9 mouse cellular contexts compared by ENCODE assay signal in genomic region chr4:136199562-136200292, GRCm38 (mm10). TPM values are rescaled to one million over a fixed set of nuclear protein-coding genes. Genes with fewer than 3 reads are reported as not detected.
DNase-seq lines count a peak whose midpoint lies in the region; ATAC-seq and TF ChIP-seq lines count a peak whose summit lies in the region.
"Had no signal": no experiment of that assay in that cellular context is flagged by ENCODE, and none has a peak within 500 bp of the region (broad histone marks: within the 10 kb centered on the region; RNA-seq: fewer than 3 reads in every experiment).

No protein-coding gene starts in this region.

- H3K9ac ChIP-seq in liver, adult 2 months (ENCODE audit: low read depth, low read length) = no peak overlapping the region
- H3K9ac ChIP-seq in liver, embryonic 11.5 days (ENCODE audit: low read depth, low read length) = no peak overlapping the region
- H3K9ac ChIP-seq: neural tube, embryonic 12.5 days had no signal

- no peaks in the 10 kb centered on the region for H3K9me3 ChIP-seq in liver, embryonic 11.5 days (ENCODE audit: control insufficient read depth, low read length)
- H3K9me3 ChIP-seq: neural tube, embryonic 12.5 days had no signal

- 24% methylated on average over 9 of the region's 9 CpGs for WGBS in liver, adult 2 months
- 29% methylated on average over 9 of the region's 9 CpGs for WGBS in liver, embryonic 11.5 days
- 30% methylated on average over 9 of the region's 9 CpGs for WGBS in lung, adult 2 months

- H3K27ac ChIP-seq in liver, adult 2 months (replicated peaks; ENCODE audit: insufficient read depth, low read depth, low read length) = no peak overlapping the region
- no peak overlapping the region for H3K27ac ChIP-seq in liver, embryonic 11.5 days (ENCODE audit: low read depth, low read length)
- H3K27ac ChIP-seq: neural tube, embryonic 12.5 days had no signal

- peak; percentile 89 for TF ChIP-seq CTCF in liver, adult 2 months (IDR thresholded peaks at IDR 0.05; ENCODE audit: low read depth, low read length)
- TF ChIP-seq CTCF in lung, adult 2 months (IDR thresholded peaks at IDR 0.05; ENCODE audit: insufficient read depth, low read length) = peak; percentile 94

- H3K4me2 ChIP-seq in liver, embryonic 11.5 days = no peak overlapping the region
- H3K4me2 ChIP-seq: neural tube, embryonic 12.5 days had no signal

- TF ChIP-seq POLR2A in liver, adult 2 months (IDR thresholded peaks at IDR 0.05; ENCODE audit: extremely low read depth, insufficient read depth, low read length) = no peak
- no peak for TF ChIP-seq POLR2A in lung, adult 2 months (IDR thresholded peaks at IDR 0.05; ENCODE audit: borderline replicate concordance, extremely low read depth, low read depth, low read length)

- ATAC-seq in cerebellum, adult (ENCODE audit: insufficient number of reproducible peaks, low FRiP score, low TSS enrichment) = no peak; the same call in 1 of the 2 replicates
- ATAC-seq in liver, embryonic 11.5 days (replicated peaks; ENCODE audit: low FRiP score) = no peak
- peak; percentile 52 for ATAC-seq in activated CD4-positive, CD25-positive, alpha-beta regulatory T cell, adult 4 months
- peak; percentile 72 for ATAC-seq in erythroid progenitor cell, adult 5-6 weeks (replicated peaks; ENCODE audit: low FRiP score, poor library complexity, severe bottlenecking)

- H3K4me1 ChIP-seq in liver, adult 2 months (ENCODE audit: control insufficient read depth, insufficient read depth, low read length) = peaks cover 2% of the 10 kb centered on the region; the same call in 1 of the 2 replicates
- peaks cover 3% of the 10 kb centered on the region; the same call in 1 of the 2 replicates for H3K4me1 ChIP-seq in liver, embryonic 11.5 days (replicated peaks; ENCODE audit: control insufficient read depth, insufficient read depth, low read length)
- H3K4me1 ChIP-seq in lung, adult 2 months (ENCODE audit: control insufficient read depth, insufficient read depth, low read length) = peaks cover under 1% of the 10 kb centered on the region; the same call in 1 of the 2 replicates
- H3K4me1 ChIP-seq: neural tube, embryonic 12.5 days had no signal

- no peak overlapping the region for H3K4me3 ChIP-seq in liver, adult 2 months (ENCODE audit: insufficient read depth, low read depth, low read length)
- no peak overlapping the region for H3K4me3 ChIP-seq in liver, embryonic 11.5 days (ENCODE audit: low read depth, low read length)
- no peak overlapping the region for H3K4me3 ChIP-seq in lung, adult 2 months (replicated peaks; ENCODE audit: extremely low read depth, low read depth, low read length)
- H3K4me3 ChIP-seq: neural tube, embryonic 12.5 days had no signal

- peak; percentile 43 to 55 for DNase-seq in cerebellum, adult 18-20 months
- DNase-seq in liver, adult 2 months (ENCODE audit: extremely low read depth, low read depth, low spot score) = peak; percentile 51
- no peak for DNase-seq in liver, embryonic 11.5 days (ENCODE audit: low spot score)
- DNase-seq in lung, adult 2 months = peak; percentile 40
- DNase-seq in thymus, postnatal 25 days = peak; percentile 55

- H3K79me2 ChIP-seq in liver, adult 2 months (ENCODE audit: control insufficient read depth, insufficient read depth, low read length) = no peaks in the 10 kb centered on the region

- H3K36me3 ChIP-seq in liver, adult 2 months (ENCODE audit: control insufficient read depth, insufficient read depth, low read length) = no peaks in the 10 kb centered on the region
- H3K36me3 ChIP-seq in liver, embryonic 11.5 days (ENCODE audit: control insufficient read depth, insufficient read depth, low read length) = no peaks in the 10 kb centered on the region; the same call in 1 of the 2 replicates
- H3K36me3 ChIP-seq: neural tube, embryonic 12.5 days had no signal

- H3K27me3 ChIP-seq in liver, adult 2 months (ENCODE audit: control insufficient read depth, insufficient read depth, low read length) = no peaks in the 10 kb centered on the region
- peaks cover 5% of the 10 kb centered on the region; the same call in 1 of the 2 replicates for H3K27me3 ChIP-seq in liver, embryonic 11.5 days (replicated peaks; ENCODE audit: control insufficient read depth, insufficient read depth, low read length)
- H3K27me3 ChIP-seq: neural tube, embryonic 12.5 days had no signal

RNA-seq across cellular contexts. Expression of gene Asap3, which starts 6.4 kb away (rescaled TPM):
- total RNA-seq in liver, adult 2 months (2014; rRNA removed) = 3.3 and 5.6 TPM in 2 replicates
- 5.2 and 5.8 TPM in 2 replicates for polyA plus RNA-seq in liver, adult 2 months (2012; rRNA removed)
- 1.8 and 2.9 TPM in 2 replicates for polyA plus RNA-seq in liver, embryonic 11.5 days (2014; fragmentation: Nextera tagmentation; extraction: Ambion mirVana)
- polyA plus RNA-seq in activated CD4-positive, CD25-positive, alpha-beta regulatory T cell, adult 4 months (2017; shearing (Covaris generic)) = under 1 TPM in 1 of 2 experiments, not detected in 1; 0.25 TPM
- not detected in 2 replicates for total RNA-seq in erythroid progenitor cell, adult 5-6 weeks (2015; ENCODE audit: low replicate concordance)
- total RNA-seq in erythroid progenitor cell, adult 5-6 weeks (2017; ENCODE audit: low replicate concordance) = 0.53 and 0.90 TPM in 2 replicates
- 8.7 and 9.3 TPM in 2 replicates for polyA plus RNA-seq in lung, adult 2 months (2012; rRNA removed)

RNA-seq across cellular contexts. Expression of gene E2f2, which starts 27.5 kb away (rescaled TPM):
- total RNA-seq in liver, adult 2 months (2014; rRNA removed) = 0.40 and 0.46 TPM in 2 replicates
- 0.75 and 0.76 TPM in 2 replicates for polyA plus RNA-seq in liver, adult 2 months (2012; rRNA removed)
- 9.0 and 9.2 TPM in 2 replicates for polyA plus RNA-seq in liver, embryonic 11.5 days (2014; fragmentation: Nextera tagmentation; extraction: Ambion mirVana)
- 10 to 100 TPM; 22.0 to 34.6 TPM for polyA plus RNA-seq in activated CD4-positive, CD25-positive, alpha-beta regulatory T cell, adult 4 months (2017; shearing (Covaris generic))
- 276 and 287 TPM in 2 replicates for total RNA-seq in erythroid progenitor cell, adult 5-6 weeks (2015; ENCODE audit: low replicate concordance)
- 288 and 298 TPM in 2 replicates for total RNA-seq in erythroid progenitor cell, adult 5-6 weeks (2017; ENCODE audit: low replicate concordance)
- 8.9 and 11.2 TPM in 2 replicates for polyA plus RNA-seq in lung, adult 2 months (2012; rRNA removed)

RNA-seq across cellular contexts. Expression of gene Tcea3, which starts 47.8 kb away (rescaled TPM):
- total RNA-seq in liver, adult 2 months (2014; rRNA removed) = 34.8 and 39.3 TPM in 2 replicates
- polyA plus RNA-seq in liver, adult 2 months (2012; rRNA removed) = 20.1 and 28.9 TPM in 2 replicates
- 16.4 and 17.3 TPM in 2 replicates for polyA plus RNA-seq in liver, embryonic 11.5 days (2014; fragmentation: Nextera tagmentation; extraction: Ambion mirVana)
- polyA plus RNA-seq in activated CD4-positive, CD25-positive, alpha-beta regulatory T cell, adult 4 months (2017; shearing (Covaris generic)) = under 1 TPM in 1 of 2 experiments, not detected in 1; 0.58 TPM
- total RNA-seq in erythroid progenitor cell, adult 5-6 weeks (2015; ENCODE audit: low replicate concordance) = 1.3 and 2.5 TPM in 2 replicates
- total RNA-seq in erythroid progenitor cell, adult 5-6 weeks (2017; ENCODE audit: low replicate concordance) = not detected in 2 replicates
- 7.0 and 13.3 TPM in 2 replicates for polyA plus RNA-seq in lung, adult 2 months (2012; rRNA removed)

RNA-seq across cellular contexts. Expression of gene Id3, which starts 56.4 kb away (rescaled TPM):
- 33.2 and 47.4 TPM in 2 replicates for total RNA-seq in liver, adult 2 months (2014; rRNA removed)
- 181 and 274 TPM in 2 replicates for polyA plus RNA-seq in liver, adult 2 months (2012; rRNA removed)
- polyA plus RNA-seq in liver, embryonic 11.5 days (2014; fragmentation: Nextera tagmentation; extraction: Ambion mirVana) = 191 and 200 TPM in 2 replicates
- polyA plus RNA-seq in activated CD4-positive, CD25-positive, alpha-beta regulatory T cell, adult 4 months (2017; shearing (Covaris generic)) = 100 to 1,000 TPM; 281 to 355 TPM
- 14.7 TPM in 1 of 2 replicates, not detected in the other for total RNA-seq in erythroid progenitor cell, adult 5-6 weeks (2015; ENCODE audit: low replicate concordance)
- 2.7 TPM in 1 of 2 replicates, not detected in the other for total RNA-seq in erythroid progenitor cell, adult 5-6 weeks (2017; ENCODE audit: low replicate concordance)
- polyA plus RNA-seq in lung, adult 2 months (2012; rRNA removed) = 390 and 505 TPM in 2 replicates

Comparison
In these comparisons a context has a peak if more than half of its experiments do, and no peak if none do; other contexts are left out.
1. ATAC-seq: peak in activated CD4-positive, CD25-positive, alpha-beta regulatory T cell, adult 4 months (single experiment) and erythroid progenitor cell, adult 5-6 weeks (single experiment); none in cerebellum, adult (single experiment) and liver, embryonic 11.5 days (single experiment).